Mouse (Mus musculus): ENCODE results near the gene Ppp1r16b. TPM values are rescaled to one million over a fixed set of nuclear protein-coding genes. Genes with fewer than 3 reads are reported as not detected.

Ppp1r16b gene
- polyA plus RNA-seq, 2 experiments: 1.4 to 4.1 TPM

DNA sequence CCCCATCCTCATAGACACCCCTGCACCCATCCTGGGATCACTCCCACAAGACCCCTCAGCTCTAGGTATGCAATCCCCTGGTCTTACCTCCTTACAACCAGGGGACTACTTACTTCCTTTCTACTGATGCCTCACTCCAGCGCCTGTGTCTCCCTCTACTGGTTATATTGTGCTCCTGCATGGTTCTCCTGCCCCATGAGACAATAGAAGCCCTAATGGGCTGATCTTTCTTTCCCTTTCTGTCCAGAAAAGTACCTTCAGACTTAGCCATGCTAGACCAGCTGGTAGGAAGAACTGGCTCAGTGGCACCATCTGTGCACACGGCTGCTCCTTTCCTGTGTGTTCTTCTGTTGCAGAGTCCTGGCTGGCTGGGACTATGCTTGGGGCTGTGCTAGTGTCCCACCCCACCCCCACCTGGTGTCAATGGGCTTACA lies 79.9 kb downstream of the Ppp1r16b start:
- no peaks in the 10 kb centered on the region for H3K36me3 ChIP-seq (ENCODE audit: control insufficient read depth, insufficient read depth, low read length)
- no peaks in the 10 kb centered on the region for H3K9me3 ChIP-seq (ENCODE audit: control insufficient read depth, low read length)
- no peaks in the 10 kb centered on the region for H3K27me3 ChIP-seq (ENCODE audit: control insufficient read depth, insufficient read depth, low read length)
- H3K4me2 ChIP-seq (replicated peaks; ENCODE audit: low read depth, low read length, severe bottlenecking): no peak overlapping the region
- H3K4me3 ChIP-seq (replicated peaks; ENCODE audit: low read length): no peak overlapping the region
- no peak overlapping the region for H3K9ac ChIP-seq (ENCODE audit: low read depth, low read length, severe bottlenecking)
- H3K27ac ChIP-seq (replicated peaks; ENCODE audit: low read depth, low read length): no peak overlapping the region
- peak; percentile 38 for DNase-seq (ENCODE audit: low spot score)
- H3K4me1 ChIP-seq (ENCODE audit: control insufficient read depth, insufficient read depth, low read length): peaks cover 8% of the 10 kb centered on the region
- 24% methylated on average over 2 of the region's 2 CpGs for WGBS
- TF ChIP-seq POLR2A (IDR thresholded peaks at IDR 0.05; ENCODE audit: borderline replicate concordance, extremely low read depth, insufficient read depth, insufficient read length): no peak
- ATAC-seq (ENCODE audit: low FRiP score, low read depth): no peak

DNA sequence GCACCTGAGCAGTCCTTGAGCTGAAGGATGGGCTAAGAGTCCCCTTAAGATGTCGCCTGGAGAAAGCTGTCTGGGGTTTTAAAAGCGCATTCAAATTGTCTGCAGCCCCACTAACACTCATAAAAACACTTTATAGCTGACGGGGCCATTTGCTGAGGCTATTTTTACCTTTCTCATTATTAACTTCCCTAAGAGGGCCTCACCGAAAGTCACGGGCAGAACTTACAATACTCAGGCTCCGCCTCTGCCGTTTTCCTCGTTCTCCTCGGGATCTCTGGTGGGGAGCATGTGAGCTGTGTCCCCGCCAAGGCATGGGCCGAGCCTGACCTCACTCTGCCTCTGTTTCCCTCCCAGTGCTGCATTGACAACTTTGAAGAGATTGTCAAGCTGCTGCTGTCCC lies 81.0 kb downstream of the Ppp1r16b start:
- H3K27ac ChIP-seq (replicated peaks; ENCODE audit: low read depth, low read length): no peak overlapping the region
- H3K36me3 ChIP-seq (ENCODE audit: control insufficient read depth, insufficient read depth, low read length): no peaks in the 10 kb centered on the region
- no peak overlapping the region for H3K4me3 ChIP-seq (replicated peaks; ENCODE audit: low read length)
- no peak overlapping the region for H3K9ac ChIP-seq (ENCODE audit: low read depth, low read length, severe bottlenecking)
- peaks cover 8% of the 10 kb centered on the region for H3K4me1 ChIP-seq (ENCODE audit: control insufficient read depth, insufficient read depth, low read length)
- peak overlapping the region; percentile 31; the same call in 1 of the 2 replicates for H3K4me2 ChIP-seq (replicated peaks; ENCODE audit: low read depth, low read length, severe bottlenecking)
- no peaks in the 10 kb centered on the region for H3K27me3 ChIP-seq (ENCODE audit: control insufficient read depth, insufficient read depth, low read length)
- 24% methylated on average over 11 of the region's 11 CpGs for WGBS
- ATAC-seq (ENCODE audit: low FRiP score, low read depth): no peak
- DNase-seq (ENCODE audit: low spot score): no peak
- H3K9me3 ChIP-seq (ENCODE audit: control insufficient read depth, low read length): no peaks in the 10 kb centered on the region
- TF ChIP-seq POLR2A (IDR thresholded peaks at IDR 0.05; ENCODE audit: borderline replicate concordance, extremely low read depth, insufficient read depth, insufficient read length): no peak

DNA sequence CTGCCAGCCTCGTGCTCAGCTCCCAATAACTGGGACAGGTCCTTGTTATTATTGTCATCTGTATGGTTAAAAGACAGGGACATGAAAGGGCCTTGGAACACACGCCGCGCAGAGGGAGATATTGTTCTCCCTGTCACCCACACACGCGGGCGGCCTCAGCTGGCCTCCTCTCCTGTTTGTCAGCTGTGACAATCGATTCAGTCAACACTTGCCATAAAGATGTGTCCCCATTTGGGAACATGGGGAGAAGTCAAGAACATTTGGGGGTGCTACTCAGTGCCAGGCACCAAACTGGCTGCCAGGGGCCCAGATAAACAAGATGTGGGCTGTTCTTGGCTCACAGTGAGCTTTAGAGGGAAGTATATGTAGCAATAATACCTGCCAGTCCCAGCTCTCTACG lies 84.2 kb downstream of the Ppp1r16b start:
- H3K27ac ChIP-seq (replicated peaks; ENCODE audit: low read depth, low read length): no peak overlapping the region
- DNase-seq (ENCODE audit: low spot score): no peak
- no peaks in the 10 kb centered on the region for H3K36me3 ChIP-seq (ENCODE audit: control insufficient read depth, insufficient read depth, low read length)
- no peak for TF ChIP-seq POLR2A (IDR thresholded peaks at IDR 0.05; ENCODE audit: borderline replicate concordance, extremely low read depth, insufficient read depth, insufficient read length)
- 94% methylated on average over 9 of the region's 9 CpGs for WGBS
- H3K4me1 ChIP-seq (ENCODE audit: control insufficient read depth, insufficient read depth, low read length): peaks cover 8% of the 10 kb centered on the region
- no peak overlapping the region for H3K4me3 ChIP-seq (replicated peaks; ENCODE audit: low read length)
- no peak overlapping the region for H3K9ac ChIP-seq (ENCODE audit: low read depth, low read length, severe bottlenecking)
- H3K27me3 ChIP-seq (ENCODE audit: control insufficient read depth, insufficient read depth, low read length): no peaks in the 10 kb centered on the region
- no peaks in the 10 kb centered on the region for H3K9me3 ChIP-seq (ENCODE audit: control insufficient read depth, low read length)
- no peak overlapping the region for H3K4me2 ChIP-seq (replicated peaks; ENCODE audit: low read depth, low read length, severe bottlenecking)
- ATAC-seq (ENCODE audit: low FRiP score, low read depth): no peak

DNA sequence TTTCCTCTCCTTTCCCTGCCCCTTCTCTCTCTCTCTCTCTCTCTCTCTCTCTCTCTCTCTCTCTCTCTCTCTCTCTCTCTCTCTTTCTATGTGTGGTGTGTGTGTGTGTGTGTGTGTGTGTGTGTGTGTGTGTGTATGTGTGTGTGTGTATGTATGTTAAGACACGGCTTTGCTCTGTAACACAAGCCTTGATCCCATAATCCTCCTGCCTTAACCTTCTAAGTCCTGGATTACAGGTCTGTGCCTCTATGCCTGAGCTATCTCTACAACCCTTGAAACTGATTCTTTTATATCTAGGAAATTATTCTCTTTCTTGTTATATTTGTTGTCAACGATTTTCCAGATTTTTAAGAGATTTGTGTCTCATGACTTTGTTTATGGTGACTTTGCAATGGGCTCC lies 95.0 kb downstream of the Ppp1r16b start:
- H3K4me3 ChIP-seq (replicated peaks; ENCODE audit: low read length): no peak overlapping the region
- DNase-seq (ENCODE audit: low spot score) (no peak), ATAC-seq (ENCODE audit: low FRiP score, low read depth) (no peak)
- H3K4me2 ChIP-seq (replicated peaks; ENCODE audit: low read depth, low read length, severe bottlenecking): no peak overlapping the region
- no peaks in the 10 kb centered on the region for H3K9me3 ChIP-seq (ENCODE audit: control insufficient read depth, low read length)
- no peak overlapping the region for H3K27ac ChIP-seq (replicated peaks; ENCODE audit: low read depth, low read length)
- H3K27me3 ChIP-seq (ENCODE audit: control insufficient read depth, insufficient read depth, low read length): no peaks in the 10 kb centered on the region
- H3K9ac ChIP-seq (ENCODE audit: low read depth, low read length, severe bottlenecking): no peak overlapping the region
- H3K36me3 ChIP-seq (ENCODE audit: control insufficient read depth, insufficient read depth, low read length): no peaks in the 10 kb centered on the region
- WGBS: 72% methylated on average over 2 of the region's 2 CpGs
- TF ChIP-seq POLR2A (IDR thresholded peaks at IDR 0.05; ENCODE audit: borderline replicate concordance, extremely low read depth, insufficient read depth, insufficient read length): no peak
- no peaks in the 10 kb centered on the region for H3K4me1 ChIP-seq (ENCODE audit: control insufficient read depth, insufficient read depth, low read length)

DNA sequence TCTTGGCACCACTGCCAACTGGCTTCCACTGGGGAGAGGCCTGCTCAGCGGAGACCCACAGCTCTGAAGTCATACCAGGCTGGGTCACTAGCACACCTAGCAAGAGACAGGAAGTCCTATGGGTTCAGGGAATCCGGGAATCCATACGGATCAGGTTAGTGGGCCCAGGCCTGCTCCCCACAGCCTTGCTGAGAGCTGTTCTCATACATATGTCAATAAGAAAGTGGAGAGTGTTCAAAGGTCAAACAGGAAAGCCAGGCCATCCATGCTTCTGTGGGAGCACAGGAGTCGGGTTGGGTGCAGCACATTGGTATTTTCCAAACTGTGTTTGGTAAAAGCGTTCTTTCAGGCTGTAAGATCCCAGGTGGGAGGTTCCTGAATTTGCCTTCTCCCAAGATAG lies 97.1 kb downstream of the Ppp1r16b start:
- H3K9ac ChIP-seq (ENCODE audit: low read depth, low read length, severe bottlenecking): no peak overlapping the region
- H3K4me2 ChIP-seq (replicated peaks; ENCODE audit: low read depth, low read length, severe bottlenecking): no peak overlapping the region
- no peaks in the 10 kb centered on the region for H3K9me3 ChIP-seq (ENCODE audit: control insufficient read depth, low read length)
- no peaks in the 10 kb centered on the region for H3K36me3 ChIP-seq (ENCODE audit: control insufficient read depth, insufficient read depth, low read length)
- no peak overlapping the region for H3K4me3 ChIP-seq (replicated peaks; ENCODE audit: low read length)
- 93% methylated on average over 5 of the region's 5 CpGs for WGBS
- no peak overlapping the region for H3K27ac ChIP-seq (replicated peaks; ENCODE audit: low read depth, low read length)
- no peaks in the 10 kb centered on the region for H3K27me3 ChIP-seq (ENCODE audit: control insufficient read depth, insufficient read depth, low read length)
- ATAC-seq (ENCODE audit: low FRiP score, low read depth): no peak
- no peak for DNase-seq (ENCODE audit: low spot score)
- TF ChIP-seq POLR2A (IDR thresholded peaks at IDR 0.05; ENCODE audit: borderline replicate concordance, extremely low read depth, insufficient read depth, insufficient read length): no peak
- H3K4me1 ChIP-seq (ENCODE audit: control insufficient read depth, insufficient read depth, low read length): no peaks in the 10 kb centered on the region

Measured in limb, embryonic 14.5 days (tissue).